Mouse (Mus musculus): ENCODE data around the gene Acvr2a.

Acvr2a gene

DNA sequence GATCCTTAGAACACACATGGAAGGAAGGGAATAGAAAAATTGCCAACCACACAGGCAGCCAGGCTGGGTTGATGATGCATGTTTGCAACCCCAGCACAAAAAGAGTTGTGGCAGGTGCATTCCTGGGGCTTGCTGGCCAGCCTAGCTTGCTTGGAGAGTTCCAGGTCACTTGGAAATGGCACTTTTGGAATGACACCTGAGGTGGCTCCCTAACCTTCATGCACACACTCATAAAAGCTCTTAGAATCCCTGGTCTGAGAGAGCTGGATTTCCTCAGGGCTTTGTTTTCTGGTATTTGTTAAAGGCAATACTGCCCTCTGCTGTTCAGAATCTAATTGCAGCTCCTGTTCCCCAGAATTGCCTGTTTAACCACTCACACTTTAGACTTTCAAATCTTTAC is 72.0 kb downstream of the Acvr2a start:
- peak; percentile 75 to 78 for DNase-seq

DNA sequence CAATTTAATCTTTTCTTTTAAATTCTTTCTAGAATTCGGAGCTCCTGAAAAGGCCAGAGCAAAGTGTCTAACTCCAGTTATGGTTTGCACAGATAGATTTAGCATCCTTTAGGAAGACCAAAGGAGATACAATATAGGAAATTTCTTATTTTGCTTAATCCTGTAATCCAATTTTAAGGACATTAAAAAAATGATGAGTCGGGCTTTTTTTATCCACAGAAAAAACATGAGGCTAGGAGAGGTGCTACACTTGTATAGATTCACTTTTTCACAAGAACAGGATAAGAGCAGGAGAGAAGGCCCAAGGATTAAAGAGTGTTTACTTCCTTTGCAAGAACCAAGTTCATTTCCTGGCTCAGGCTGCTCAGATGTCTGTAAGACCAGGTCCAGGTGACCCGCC is 81.3 kb downstream of the Acvr2a start:
- no peak for DNase-seq

DNA sequence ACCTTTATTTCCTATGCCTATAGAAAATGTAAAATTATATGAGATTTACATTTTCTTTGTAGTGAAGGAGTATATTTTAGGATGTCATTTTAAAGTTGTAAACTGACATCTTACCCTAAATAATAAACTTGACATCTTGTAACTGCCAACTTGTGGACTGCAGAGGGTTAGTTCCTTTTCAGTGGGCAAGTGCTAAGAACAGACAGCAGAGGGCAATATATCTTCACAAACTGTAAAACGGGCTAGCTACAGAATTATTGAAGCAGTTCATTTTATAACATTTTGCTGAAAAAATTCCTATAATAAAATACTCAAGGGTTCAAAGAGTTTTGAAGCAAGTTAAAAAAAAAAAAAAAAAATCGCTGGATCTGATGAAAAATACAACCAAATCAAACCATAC is 95.0 kb downstream of the Acvr2a start:
- peak in 1 of 2 experiments; percentile 5 for DNase-seq

DNA sequence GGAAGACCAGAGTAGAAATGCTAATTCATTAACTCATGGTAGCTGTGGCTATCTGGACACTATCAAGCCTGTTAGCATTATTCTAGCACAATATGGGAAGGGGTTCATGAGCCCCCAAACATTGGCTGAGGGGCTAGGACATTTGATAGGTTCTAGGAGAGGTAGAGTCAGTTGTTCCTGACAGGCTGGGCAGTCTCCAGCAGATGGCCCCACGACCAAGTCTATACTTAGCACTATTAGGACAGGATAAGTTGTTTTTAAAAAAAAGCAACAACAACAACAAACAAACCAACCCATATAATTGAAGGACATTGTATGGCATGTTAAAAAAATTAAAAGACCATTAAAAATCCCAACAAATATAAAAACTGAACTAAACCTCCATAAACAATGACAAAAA is 100.3 kb downstream of the Acvr2a start:
- DNase-seq: peak in 1 of 2 experiments; percentile 33

DNA sequence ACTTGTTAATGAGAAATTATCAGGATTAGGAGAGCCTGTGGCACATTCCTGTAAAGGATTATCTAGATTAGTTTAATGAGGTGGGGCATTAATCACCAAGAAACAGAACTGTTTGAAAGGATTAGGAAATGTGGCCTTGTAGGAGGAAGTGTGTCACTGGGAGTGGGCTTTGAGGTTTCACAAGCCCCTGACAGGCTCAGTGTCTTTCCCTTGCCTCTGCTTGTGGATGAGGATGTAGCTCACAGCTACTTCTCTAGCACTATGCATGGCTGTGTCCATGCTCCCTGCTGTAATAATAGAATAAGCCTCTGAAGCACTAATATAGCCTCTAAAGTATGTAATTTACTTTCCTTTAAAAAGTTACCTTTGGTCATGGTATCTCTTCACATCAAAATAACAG is 101.9 kb downstream of the Acvr2a start:
- no peak for DNase-seq

DNA sequence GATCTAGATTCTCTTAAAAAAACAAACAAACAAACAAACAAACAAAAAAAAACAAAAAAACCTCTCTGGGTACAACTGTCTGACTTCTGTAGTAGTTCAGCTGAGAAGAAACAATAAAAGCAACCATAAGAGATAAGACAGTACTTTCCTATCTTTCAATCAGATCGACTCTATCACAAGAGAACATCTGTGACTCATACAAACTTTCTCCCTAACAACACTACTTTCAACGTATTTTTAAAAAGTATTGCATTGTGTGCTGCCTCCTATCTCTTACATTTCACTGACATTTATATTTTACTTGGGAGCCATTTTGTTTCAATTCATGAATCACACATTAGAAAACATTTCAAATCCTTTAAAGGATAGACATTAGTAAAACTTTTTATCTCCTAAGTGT is 121.1 kb downstream of the Acvr2a start:
- DNase-seq: no peak

DNA sequence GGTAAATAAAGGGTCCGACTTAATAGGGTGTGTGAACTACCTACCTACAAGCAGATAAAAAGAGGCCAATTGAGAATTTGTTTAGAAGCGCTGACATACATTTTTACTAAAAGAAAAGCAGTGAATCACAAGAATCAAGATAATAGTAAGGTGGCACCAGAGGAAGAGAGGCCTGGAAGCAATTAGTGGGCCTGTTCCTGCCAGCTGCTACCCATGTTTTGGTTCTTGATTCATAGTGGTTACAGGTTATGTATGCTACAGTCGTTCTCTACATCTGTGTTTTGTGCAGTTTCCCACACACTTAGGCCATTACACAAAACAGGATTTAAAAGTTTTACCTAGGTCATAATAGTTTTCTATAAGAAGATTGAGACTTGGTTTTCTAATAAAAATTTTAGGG is 133.9 kb downstream of the Acvr2a start:
- no peak for DNase-seq

DNA sequence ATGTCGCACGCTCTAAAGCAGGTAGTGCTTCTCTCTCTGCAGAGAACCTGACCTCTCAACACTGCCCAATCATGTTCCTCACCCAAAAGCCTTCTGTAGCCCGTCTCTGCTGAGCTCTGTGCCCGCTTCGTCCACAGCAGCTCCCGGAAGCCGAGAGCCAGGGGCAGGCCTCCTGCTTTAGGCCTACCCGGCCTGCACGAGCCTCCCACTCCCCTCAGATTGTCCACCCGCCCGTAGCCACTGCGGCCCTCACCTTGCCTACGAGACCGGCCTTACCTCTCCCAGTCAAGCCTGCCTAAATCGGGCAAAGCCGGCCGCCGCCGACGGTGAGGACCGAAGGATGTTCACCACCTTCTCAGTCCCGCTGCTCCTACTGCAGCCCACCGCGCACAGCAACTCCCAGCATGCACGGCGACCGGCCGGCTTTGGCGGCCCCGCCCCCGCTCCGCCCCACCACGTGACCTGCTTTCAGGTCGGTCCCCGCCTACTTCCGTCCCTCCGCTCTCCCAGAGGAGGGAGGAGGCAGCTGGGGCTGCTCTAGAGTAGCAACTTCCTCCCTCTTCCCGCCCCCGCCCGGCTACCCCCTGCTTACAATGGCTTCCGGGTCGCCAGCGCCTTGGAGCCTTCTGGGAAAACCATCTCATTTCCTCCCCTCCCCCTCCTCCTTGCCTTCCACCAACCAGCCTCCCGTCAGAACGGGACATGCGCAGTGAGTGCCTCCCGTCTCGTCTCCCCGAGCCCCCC is 135.1 kb downstream of the Acvr2a start, which contains the start of gene Mbd5:
Gene Mbd5 (plus strand): TSS at position 668 of the 744 bp plus-strand sequence.
- DNase-seq: peak; percentile 99 to 100

DNA sequence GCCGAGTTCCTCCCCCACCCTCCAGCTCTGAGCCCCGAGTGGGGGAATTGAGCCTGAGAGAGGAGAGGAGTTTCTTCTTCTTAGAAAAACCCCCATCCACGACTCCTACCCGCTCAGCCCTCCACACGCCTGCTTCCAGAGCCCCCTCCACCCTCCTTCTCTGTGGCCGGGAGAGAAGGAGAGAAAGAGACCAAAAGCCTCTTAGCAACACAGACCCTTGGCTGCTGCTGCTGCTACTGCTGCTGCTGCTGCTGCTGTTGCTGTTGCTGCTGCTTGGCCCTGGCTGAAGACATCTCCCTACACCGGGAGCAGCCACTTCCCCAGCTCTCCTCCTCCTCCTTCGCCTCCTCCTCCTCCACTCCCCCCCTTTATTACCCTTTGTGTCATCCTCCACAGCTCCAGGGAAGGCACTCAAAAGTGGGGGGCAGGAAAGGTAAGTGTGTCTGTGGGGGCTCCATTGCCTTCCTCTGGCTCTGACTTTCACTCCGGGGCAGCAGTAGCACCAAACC is 135.9 kb downstream of the Acvr2a start:
- DNase-seq: peak; percentile 38 to 48

DNA sequence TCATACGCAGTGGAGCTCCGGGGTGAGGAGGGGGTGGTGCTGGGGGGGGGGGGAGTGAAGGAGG is 136.2 kb downstream of the Acvr2a start, which contains the start of gene Orc4:
Gene Orc4 (minus strand): TSS at position 26 of the 64 bp plus-strand sequence.
- no peak for DNase-seq

DNA sequence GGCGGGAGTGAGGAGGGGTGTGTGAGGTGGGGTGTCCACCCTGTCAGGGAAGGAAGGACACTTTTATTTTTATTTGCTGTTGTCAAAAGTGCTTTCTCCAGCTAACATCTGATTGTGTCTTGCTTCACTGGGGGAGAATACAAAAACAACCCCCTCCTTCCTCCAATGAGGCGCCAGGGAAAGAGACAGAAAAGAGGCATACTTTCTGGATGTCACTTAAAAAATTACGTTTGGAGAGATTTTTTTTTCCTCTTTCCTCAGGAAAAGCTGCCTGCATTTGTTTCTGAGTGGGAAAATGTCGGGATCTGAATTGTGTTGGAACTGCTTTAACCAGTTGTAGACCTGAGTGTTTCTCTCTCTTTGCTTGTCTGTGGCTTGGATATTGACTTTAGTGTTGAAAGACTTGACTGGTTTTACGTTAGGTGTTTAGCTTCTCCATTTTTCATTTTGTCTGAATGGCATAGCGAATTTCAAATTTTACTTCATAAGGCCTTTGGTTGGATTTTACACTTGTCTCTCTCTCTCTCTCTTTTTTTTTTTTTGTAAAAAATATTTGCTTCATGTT is 136.5 kb downstream of the Acvr2a start:
- peak in 1 of 2 experiments; percentile 4 for DNase-seq

Measured in kidney, postnatal 36 days (tissue).